Mouse (Mus musculus) thymus, postnatal 25 days (tissue): ENCODE data around the gene Agl.
"Not testable (repeated sequence)": the region's sequence is repeated elsewhere in the genome, so short reads cannot be mapped to it uniquely, and the experiment has no call there.

ENCODE experiments used
- DNase-seq: peaks from one replicate; pipeline ENCODE4 v3.0.0; 2022

The Agl gene

DNA sequence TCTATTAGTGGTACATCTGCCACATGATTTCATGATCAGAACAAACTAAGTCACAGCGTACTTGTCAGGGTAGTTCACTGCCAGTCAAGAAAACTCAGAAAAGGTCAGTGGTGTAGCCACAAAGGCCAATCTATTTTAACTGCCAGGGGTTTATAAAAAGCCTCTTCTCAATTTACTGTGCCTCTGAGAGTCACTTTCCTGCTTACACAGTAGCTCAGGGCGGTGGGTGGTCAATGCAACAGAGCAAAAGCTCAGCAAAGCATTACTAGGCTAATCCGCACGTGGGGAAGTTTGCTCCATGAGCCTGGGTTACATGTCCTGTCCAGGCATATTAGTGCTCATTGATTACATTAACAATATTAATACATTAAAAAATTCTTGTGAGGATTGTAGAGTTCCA, 8.0 kb upstream of the Agl start:
- no peak for DNase-seq

DNA sequence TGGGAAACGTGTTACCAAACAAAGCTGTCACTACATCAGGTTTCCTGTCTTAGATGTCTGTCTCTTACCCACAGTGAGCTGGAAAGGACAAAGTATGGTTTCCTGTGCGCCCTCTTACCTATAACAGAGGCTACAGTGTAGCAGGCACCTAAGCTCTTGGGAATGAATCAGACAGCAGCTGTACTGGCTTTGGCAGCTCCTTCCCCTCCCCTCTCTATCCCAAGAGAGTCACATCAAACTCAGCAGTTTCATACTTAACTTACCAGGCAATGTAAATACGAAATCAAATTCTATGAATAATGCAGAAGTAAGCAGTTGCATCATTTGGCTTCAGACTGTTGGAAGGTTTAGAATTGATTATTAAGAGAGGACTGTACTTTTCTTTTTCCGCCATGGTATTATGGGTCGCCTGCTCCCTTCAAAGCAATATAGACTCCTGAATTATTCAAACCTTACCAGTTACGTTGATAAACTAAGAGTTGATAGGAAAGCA, 7.4 kb upstream of the Agl start:
- no peak for DNase-seq

DNA sequence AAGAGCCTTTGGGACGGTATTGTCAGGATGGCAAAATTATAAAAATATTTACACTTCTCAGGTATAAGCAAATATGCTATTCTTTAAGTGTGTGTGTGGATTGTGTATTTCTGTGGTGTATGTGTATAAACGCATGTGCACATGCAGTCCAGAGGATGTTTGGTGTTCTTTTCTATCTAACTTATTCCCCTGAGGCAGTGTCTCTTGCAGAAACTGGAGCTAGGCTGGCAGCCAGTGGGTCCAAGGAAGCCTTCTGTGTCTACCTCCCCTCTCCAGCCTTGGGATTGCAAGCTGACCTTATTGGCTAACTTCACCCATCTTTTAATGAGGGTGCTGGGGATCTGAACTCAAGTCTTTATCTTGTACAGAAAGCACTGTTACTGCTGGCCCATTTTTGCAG, 5.0 kb upstream of the Agl start:
- no peak for DNase-seq

DNA sequence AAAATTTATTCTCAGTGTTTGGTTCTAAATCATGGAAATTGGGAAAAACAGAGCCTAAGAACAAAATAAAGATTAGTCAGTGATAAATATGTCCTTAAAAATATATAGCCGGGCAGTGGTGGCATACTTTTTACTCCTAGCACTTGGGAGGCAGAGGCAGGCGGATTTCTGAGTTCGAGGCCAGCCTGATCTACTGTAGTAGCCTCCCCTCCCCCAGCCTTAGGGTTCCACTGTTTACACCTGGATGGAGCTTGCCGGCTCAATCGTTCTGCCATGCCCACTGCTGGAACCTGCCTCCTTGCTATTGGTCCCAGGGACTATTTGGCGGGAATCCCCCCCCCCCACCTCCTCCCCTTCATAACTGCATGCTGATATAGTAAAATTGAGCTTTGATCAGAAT, 2.4 kb upstream of the Agl start:
- DNase-seq, result not testable (repeated sequence)

DNA sequence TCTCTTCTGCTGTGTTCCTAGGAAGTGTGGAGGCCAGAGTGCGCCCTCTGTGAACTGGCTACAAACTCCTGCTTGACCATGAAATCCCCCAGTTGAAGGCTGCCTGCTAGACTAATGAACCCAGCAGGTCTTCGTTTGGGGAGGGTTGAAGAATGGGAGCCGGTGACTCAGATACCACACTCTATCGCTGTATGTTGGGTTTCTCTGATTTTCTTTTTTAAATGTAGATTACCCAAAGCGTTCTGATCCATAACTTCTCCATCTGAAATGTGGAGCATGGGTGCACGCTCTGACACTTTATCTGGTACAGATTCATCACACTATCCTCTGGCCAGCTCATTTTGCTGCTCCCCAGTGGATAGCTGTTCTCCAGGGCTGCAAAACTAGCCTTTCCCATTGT, 1.3 kb upstream of the Agl start:
- DNase-seq, result no peak

DNA sequence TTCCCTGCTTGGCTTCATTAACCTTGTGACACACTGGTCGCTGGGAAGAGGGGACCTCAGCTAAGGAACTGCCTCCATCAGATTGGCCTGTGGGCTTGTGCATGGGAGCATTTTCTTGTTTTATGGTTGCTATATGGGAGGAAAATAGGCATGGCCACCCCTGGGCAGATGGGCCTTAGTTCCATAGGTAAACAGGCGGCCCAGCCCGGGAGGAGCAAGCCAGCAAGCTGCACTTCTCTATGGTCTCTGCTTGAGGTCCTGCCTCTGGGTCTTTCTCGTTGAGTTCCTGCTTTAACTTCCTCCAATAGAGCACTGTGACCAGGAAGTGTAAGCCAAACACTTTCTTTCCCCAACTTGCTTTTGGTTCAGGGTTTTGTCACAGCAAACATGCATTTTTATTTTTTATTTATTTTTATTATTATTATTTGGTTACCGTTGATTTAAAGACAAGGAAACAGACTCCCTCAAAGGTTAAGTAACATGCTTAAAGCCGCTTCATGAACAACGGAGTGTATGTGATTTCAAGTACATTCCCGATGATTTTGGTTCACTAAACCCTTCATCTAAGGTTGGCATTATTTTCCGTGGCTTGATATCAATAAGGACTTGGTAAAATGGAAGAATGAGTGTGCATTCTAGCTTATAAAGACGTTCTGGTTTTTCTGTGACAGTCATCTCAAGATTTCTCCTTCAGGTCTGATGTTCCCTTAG, 696 bp upstream of the Agl start:
- no peak for DNase-seq

DNA sequence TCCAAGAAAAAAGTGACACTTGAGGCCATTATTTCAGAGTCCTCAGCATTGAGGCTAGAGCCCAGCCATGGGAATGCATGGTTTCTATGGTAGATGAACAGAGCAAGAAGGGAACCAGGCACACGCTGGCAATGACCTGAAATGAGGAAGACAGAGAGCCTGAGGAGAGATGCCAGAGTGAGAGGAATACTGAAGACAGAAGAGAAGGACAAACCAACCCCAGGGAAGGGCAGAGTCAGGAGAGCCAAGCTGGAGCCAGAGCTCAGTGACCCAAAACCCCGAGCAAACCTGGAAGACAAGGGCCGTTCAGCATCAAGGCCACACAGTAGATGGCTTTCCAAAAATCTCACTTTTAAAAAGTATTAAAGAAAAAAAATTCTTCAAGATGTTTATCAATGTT, 2.1 kb downstream of the Agl start:
- DNase-seq, result no peak

DNA sequence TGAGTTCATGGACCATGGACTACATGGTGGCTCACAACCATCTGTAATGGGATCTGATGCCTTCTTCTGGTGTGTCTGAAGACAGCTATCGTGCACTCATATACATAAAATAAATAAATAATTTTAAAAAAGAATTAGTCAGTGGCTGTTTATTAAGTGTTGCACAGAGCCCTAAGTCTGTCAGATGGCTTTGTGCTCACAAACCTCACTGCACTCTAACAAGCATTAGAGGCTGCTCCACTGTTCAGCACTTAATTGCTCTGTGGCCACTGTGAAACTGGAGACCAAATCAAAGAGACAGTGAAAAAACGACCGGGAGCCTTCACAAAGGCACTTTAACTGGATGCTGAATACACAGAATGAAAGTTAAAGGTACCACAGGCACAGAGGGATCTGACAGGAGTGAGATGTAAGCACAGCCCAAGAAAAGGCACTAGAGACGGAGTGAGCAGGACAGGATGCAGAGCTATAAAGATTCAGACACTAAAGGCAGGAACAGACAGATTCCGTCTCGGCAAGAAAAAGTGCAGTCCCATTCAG, 3.1 kb downstream of the Agl start:
- no peak for DNase-seq

DNA sequence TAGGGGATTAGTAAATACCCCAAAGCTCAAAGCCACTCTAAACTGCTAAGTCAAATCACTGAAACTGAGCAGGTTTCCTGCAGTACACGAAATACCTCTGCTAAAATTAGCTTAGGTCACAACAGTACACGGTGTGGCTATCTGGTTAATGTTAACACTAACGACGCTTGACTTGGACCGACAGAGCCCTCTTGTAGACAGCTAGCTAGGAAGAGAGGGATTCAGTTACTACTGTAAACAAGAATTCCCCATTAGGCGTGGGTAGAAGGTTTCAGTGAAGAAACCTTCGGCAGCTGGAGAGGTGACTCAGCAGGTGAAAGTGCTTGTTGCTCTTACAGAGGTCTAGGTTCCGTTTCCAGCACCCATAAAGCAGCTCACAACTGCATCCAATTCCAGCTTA, 6.2 kb downstream of the Agl start:
- no peak for DNase-seq

DNA sequence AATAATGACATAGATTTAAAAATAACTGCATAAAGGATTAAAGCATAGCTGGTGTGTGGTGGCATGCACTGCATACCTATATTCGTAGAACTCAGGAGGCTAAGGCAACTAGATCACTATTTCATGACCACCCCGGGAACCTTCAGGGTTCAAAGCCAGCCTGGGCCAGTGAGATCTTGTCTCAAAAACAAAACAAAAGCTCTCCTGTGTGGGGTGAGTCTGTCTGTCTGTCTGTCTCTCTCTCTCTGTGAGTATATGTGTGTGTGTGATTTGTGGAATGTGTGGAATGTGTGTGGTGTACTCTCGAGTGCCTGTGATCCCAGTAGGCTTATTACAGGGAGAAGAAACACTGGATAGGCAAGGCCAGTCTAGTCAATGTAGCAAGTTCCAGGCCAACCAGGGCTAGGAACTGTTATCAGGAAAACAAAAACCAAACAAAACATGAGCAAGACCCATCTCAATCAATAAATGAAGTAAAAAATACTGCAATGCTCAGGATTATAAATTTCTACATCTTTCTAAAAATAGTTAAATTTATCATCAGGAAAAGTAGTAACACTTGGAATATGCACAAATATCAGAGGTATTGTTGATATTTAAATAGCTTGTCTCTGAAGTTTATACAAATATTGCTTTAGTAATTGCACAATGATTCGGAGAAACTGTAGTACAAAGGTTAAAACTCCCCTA, 9.0 kb downstream of the Agl start:
- DNase-seq, result no peak

DNA sequence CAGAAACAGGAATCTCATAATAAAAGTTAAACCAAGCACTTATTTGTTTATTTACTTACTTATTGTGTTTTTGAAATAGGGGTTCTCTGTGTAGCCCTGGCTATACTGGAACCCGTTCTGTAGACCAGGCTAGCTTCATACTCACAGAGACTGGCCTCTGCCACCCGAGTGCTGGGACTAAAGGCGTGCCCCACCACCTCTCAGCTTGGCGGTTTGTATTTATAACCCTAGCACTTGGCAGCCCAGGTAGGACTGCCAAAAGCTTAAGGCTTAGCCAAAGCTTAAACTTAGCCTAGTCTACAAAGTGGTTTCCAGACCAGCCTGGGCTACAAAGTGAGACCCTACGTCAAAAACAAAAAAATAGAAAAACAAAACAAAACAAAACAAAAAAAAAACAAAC, 19.1 kb downstream of the Agl start:
- no peak for DNase-seq

DNA sequence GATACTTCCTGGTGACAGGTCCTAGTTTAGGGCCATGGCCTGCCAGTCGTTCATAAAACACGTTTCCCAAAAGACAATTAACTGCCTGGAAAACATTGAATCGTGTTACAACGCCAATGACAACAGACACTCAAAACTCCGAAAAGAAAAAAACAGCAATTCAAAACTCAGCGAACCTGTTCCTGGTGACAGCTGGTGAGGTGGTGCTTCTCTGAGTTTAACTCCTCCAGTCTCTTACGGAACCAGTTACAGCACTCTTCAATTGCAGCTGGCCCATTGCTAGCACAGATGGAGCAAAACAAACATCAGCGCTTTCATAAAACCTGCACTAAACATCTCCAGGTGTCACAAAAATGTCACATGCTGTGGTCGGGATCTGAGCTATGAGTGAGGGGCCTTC, 21.4 kb downstream of the Agl start:
- DNase-seq, result no peak

DNA sequence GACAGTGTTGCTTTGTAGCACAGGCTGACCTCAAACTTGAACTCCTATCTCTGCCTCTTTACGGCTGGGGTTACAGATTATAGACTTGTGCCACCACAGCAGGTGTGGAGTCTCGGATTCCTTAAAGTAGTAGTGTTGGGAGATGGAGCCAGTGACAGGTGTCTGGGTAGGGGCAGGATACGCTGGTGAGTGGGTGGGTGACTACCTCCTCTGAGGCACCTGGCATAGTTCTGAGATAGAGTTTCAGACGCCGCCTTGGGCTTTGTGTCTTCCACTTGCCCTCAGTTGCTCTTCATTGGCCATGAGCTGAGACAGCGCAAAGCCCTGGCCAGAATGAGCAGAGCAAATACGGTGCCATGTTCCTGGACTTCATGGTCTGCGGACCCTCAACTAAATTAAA, 22.1 kb downstream of the Agl start:
- DNase-seq, result no peak

DNA sequence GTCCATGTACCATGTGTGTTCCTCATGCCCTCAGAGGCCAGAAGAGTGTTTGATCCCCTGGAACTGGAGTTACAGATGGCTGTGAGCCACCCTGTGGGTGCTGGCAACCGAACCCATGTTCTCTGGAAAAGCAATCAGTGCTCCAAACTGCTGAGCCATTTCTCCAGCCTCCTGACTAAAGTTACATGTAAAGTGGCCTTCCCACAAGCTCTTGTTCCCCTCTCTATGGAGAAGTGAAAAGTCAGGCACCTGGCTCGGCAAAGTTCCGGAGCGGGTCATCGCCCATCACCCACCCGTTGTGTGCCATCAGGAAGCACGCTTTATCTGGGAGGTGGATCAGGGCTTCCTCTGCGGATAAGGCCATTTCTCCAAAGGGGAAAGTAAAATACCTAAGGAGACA, 23.2 kb downstream of the Agl start:
- DNase-seq, result no peak

DNA sequence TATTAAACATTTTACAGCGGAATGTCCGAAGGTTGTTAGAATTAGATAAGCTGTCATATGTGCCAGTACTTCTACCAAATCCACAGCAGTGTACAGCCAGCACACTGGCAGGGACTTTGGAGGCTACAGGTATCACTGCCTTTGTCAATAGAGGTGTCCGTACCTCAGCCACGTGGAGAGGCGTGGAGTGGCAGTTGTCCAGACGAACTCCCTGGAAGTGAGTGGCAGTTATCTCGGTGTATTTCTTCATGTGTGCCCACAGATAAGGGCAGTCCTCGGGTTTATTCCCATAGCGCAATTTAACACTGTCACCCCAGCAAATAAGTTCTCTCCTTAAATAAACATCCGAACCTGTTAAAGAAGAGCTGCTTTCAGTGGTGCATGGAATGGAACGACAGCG, 23.7 kb downstream of the Agl start:
- DNase-seq, result no peak

DNA sequence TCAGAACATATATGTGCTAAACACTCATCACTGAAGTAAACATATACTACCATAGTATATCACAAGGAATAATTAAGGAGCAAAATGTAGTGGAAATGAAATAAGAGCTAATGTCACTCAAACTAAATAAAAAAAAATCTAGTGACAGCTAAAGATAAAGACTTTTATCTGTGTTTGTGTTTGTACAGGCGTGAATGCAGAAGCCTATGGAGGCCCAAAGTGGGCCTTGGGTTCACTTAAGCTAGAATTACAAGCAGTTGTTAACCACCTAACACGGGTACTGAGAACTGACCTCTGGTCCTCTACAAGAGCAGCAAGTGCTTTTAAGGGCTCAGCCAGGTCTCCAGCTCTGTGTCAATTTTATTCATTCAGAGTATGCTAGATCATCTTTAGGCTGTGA, 31.0 kb downstream of the Agl start:
- no peak for DNase-seq

DNA sequence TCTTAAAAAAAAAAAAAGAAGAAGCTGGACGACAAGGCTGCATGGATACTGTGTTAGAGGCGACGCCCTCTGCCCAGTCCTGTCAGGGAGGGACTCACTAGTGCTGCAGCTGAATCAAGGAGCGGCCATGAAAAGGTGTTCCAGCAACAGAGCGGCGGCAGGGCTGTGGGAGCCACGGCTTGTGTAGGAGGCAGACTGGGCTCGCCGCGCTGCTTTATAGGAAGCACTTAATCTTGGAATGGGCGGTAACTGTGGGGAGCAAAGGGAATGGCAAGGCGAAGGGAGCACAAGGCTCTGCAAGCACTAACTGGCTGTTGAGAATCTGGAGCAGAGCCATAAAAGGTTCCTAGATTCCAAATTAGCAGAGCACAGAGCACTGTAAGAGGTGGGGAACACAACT, 34.1 kb downstream of the Agl start:
- no peak for DNase-seq

DNA sequence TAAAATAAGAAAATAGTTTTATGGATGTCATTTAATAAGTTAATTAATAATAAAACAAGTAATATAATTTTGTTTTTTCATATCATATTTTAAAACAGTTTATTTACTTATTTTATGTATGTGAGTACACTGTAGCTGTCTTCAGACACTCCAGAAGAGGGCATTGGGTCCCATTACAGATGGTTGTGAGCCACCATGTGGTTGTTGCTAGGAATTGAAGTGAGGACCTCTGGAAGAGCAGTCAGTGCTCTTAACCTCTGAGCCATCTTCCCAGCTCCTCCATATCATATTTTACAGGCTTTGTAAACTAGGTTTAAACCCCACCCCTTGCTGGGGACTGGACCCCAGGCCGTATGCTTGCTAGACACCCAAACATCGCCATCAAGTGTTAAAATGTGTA, 36.4 kb downstream of the Agl start:
- no peak for DNase-seq

DNA sequence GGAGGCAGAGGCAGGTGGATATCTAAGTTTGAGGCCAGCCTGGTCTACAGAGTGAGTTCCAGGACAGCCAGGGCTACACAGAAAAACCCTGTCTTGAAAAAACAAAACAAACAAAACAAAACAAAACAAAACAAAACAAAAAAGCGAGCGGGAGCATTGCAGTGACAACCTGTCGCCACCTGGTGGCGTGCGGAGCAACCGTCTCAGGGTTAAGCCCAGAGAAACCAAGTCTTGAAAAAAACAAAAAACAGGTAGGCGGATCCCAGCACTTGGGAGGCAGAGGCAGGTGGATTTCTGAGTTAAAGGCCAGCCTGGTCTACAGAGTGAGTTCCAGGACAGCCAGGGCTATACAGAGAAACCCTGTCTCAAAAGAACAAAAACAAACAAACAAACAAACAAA, 41.0 kb downstream of the Agl start:
- peak; percentile 25 for DNase-seq

DNA sequence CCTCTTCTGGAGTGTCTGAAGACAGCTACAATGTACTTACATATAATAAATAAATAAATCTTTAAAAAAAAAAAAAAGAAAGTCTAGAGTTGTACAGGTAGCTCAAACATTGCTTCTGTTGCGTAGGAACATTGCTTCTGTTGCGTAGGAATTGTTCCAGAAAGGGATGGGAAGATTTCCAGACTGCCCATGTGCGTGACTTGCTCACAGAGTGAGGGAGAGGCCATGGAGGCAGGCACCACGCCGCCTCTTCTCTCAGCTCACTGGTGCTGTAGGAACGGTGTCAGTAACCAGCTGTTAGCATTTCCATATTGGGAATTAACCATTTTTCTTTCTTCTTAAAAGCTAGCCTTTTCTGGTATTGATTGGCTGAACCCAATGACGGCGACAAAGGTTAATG, 55.1 kb downstream of the Agl start:
- DNase-seq, result no peak

DNA sequence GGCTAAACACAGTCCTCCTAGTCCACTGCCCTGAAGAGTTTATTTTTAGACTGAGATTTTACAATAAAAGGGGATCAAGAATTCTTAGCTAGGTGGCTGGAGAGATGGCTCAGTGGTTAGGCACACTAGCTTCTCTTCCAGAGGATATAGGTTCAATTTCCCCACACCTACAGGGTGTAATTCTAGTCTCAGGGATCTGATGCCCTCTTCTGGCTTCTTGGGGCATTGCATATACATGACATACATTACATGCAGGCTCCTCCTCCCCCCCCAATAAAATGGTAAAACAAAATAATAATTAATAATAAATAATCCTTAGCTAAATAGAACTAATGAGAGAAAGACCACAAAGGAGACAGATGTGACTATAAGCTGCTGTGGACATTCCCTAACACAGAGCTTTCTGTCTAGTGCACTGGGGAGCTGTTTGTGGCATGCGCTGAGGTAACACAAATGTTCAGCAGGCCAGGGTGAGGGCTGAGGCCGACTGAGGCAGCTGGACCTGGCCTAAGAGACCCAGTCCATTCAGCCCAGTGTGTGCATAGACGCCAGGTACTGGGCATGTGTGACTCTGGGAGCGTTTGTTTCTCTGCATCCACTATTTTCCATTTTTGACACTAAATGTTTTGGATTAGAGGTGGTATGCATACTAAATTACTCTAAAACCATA, 56.6 kb downstream of the Agl start:
- peak; percentile 59 for DNase-seq

DNA sequence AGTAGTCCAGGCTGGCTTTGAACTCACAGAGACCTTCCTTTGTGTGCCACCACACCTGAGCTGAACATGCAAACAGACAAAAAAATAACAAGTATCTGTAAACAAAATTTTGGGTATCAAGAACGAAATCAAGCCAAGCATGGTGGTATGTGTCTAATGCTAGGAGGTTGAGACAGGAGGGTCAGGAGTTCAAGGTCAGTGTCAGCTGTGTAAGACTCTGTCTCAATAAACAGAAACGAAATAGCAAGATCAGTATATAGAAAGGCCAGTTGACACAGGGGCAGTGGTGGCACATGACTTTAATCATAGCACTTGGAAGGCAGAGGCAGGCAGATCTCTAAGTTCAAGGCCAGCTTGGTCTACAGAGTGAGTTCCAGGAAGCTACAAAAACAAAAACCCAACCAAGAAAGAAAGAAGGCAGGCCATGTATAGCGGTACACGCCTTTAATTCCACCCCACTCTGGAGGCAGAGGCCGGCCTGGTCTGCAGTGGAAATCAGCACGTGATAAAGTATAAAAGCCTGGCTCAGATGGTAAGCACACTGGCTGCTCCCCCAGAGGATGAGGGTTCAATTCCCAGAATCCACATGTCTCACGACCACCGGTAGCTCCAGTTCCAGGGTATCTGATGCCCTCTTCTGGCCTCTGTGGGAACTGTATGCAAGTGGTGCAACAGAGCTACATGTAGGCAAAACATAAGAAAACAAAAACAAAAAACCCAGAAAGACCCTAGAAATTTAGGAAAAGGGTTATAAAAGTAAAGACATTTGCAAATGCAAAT, 59.4 kb downstream of the Agl start:
- peak; percentile 42 for DNase-seq

DNA sequence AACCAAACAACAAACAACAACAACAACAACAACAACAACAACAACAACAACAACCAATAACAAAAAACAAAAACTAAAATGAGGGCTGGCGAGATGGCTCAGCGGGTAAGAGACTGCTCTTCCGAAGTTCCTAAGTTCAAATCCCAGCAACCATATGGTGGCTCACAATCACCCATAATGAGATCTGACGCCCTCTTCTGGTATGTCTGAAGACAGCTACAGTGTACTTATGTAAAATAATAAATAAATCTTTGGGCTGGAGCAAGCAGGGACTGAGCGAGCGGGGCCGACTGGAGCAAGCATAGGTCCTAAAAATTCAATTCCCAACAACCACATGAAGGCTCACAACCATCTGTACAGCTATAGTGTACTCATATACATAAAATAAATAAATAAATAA, 60.3 kb downstream of the Agl start:
- not testable (repeated sequence) for DNase-seq
